Mouse (Mus musculus): Measurements from ENCODE around the gene Chpf.

- TF ChIP-seq CTCF (IDR thresholded peaks at IDR 0.05; ENCODE audit: low read depth) (no peak), EP300 (optimal IDR thresholded peaks at IDR 0.05) (no peak)
These were observed 37.6 kb downstream of the Chpf start for GRCm38 (mm10) chr1:75441471-75441996.

Measured in stomach, postnatal 0 days (tissue).